Mouse (Mus musculus) neural tube, postnatal 0 days (tissue): ENCODE results near the gene Gm21117. TPM values are rescaled to one million over a fixed set of nuclear protein-coding genes. Genes with fewer than 3 reads are reported as not detected.

Experiments
- polyA plus RNA-seq: library from polyadenylated mRNA; unstranded; fragments of >200 nt; fragmentation: Nextera tagmentation; extraction: Ambion mirVana; gene quantifications from 2 replicates; pipeline ENCODE4 v1.2.1, GENCODE M21; 2015

Gene Gm21117
- polyA plus RNA-seq: not detected in 2 replicates

DNA sequence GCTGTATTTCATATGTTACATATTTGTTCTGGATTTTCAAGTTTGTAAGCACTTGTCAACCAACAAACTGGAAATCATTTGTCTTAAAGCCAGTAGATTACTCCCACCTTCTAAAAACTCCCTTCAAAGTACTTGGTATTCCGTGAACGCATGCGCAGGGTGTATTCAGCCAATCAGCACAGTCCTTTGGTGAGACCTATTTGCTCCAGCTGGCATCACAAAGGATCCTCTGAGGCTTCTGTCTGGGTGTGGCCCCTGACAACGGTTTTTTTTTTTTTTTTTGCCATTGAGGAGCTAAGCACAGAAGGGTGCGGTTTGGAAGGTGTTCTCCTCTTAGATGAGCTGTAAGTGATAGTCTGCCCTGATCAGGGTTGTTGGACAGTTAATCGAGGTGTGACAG lies at the start of gene Gm21117:
Gene Gm21117, plus strand, starts transcription at position 301 of the 400 bp plus-strand sequence.

